Mouse (Mus musculus) natural killer cell, adult 2 months (primary cell): Measurements from ENCODE around the gene Olfr516.

Experiments
- DNase-seq, 2 experiments: peaks; one replicate each; pipeline ENCODE4 v3.0.0; 2022; ENCODE audit warnings: low spot score in 2 of 2

Olfr516 gene

GRCm38 (mm10) chr7:108850429-108850828 lies at the start of gene Olfr516:
Gene Olfr516, minus strand, starts transcription at chr7:108850529.
- DNase-seq = no peak

GRCm38 (mm10) chr7:108894320-108894719 lies 44.0 kb upstream of the Olfr516 start, which contains the start of gene Olfr519:
Gene Olfr519, minus strand, starts transcription at chr7:108894420.
- no peak for DNase-seq

GRCm38 (mm10) chr7:108884906-108885305 lies 34.6 kb upstream of the Olfr516 start, which contains the start of gene Olfr518:
Gene Olfr518, minus strand, starts transcription at chr7:108885006.
- DNase-seq = no peak

- no peak for DNase-seq
These were observed 21.9 kb upstream of the Olfr516 start, which contains the start of gene Olfr517 for GRCm38 (mm10) chr7:108872279-108872678. Gene Olfr517, minus strand, starts transcription at chr7:108872379.

- DNase-seq = no peak
These were observed 24.4 kb downstream of the Olfr516 start, which contains the start of gene Olfr514 for GRCm38 (mm10) chr7:108825897-108826296. Gene Olfr514, minus strand, starts transcription at chr7:108825997.

- peak; percentile 1 to 15 for DNase-seq
These were observed 35.6 kb downstream of the Olfr516 start for GRCm38 (mm10) chr7:108814593-108815215.

GRCm38 (mm10) chr7:108797205-108797933 lies 53.0 kb downstream of the Olfr516 start:
- no peak for DNase-seq
